Mouse (Mus musculus) small intestine, adult 2 months (tissue): Measurements from ENCODE around the gene Abcb9.

Source experiments
- CTCF ChIP-seq: fragments of 200-500 bp; IDR thresholded peaks from 2 replicates; pipeline ENCODE4 v1.5.1; 2012; ENCODE audit warnings: low read depth, mild to moderate bottlenecking, control low read depth, inconsistent platforms, low read length, moderate library complexity, mixed read lengths; ENCODE audit not compliant: insufficient replicate concordance, insufficient read length; ENCODE audit errors: extremely low read depth
- POLR2A ChIP-seq: fragments of 200-500 bp; IDR thresholded peaks from 2 replicates; pipeline ENCODE4 v1.6.1; 2012; ENCODE audit warnings: low read depth, mild to moderate bottlenecking, control low read depth, inconsistent platforms, low read length, moderate library complexity

DNA sequence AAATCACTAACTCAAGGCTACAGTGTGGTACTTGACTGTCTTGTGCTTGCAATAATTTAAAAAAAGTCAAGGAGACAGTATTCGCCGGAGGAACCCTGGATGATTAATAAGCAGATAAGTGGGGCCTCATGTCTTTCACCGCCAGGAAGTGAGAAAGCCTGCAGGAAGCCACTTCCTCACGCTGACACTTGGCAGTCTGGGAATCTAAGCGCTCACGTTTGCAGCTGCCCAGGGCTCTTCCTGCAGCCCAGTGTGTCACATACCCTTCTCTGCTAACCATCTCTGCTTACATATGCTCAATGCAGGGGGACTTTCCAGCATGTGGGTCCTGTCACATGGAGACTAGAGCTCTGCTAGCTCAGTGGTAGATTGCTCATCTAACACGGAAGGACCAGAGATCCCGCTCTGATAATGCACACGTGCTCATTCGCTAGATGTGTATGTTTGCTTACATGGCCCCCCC is 20.7 kb downstream of the Abcb9 start:
- no peak for TF ChIP-seq CTCF
- TF ChIP-seq POLR2A: no peak
